Mouse (Mus musculus) bone marrow macrophage, adult 2 months (primary cell): ENCODE measurements around the gene Ticrr.
A peak's percentile ranks its signal among the peaks of the same experiment; 100 is the strongest.

Source experiments
- CTCF ChIP-seq: IDR thresholded peaks from 2 replicates; pipeline ENCODE4 v1.5.1; 2012; ENCODE audit warnings: low read depth, mild to moderate bottlenecking, low read length, moderate library complexity
- POLR2A ChIP-seq: IDR thresholded peaks from 2 replicates; pipeline ENCODE4 v1.6.1; 2012; ENCODE audit warnings: mild to moderate bottlenecking, low read depth, low read length, borderline replicate concordance

DNA sequence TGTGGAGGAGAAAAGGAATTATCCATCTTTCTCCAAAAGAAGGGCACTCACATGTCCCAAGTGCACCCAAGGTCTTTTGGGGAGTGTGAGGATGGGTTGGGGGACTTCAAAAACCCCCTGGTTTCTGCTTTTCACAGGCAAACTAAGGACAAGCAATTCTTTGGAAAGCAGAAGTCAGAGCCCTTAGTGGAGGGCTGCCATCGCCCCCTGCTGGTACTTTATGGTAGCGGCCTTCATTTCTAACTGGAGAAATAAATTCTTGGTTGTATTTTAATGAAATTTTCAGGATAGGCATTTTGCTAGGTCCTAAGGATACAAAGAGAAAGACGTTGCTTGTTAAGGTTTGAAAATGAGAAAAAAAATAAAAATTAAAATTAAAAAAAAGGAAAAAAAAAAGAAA, 11.0 kb upstream of the Ticrr start:
- TF ChIP-seq CTCF: peak; percentile 79
- no peak for TF ChIP-seq POLR2A
